8 mouse cellular contexts compared by ENCODE assay signal in genomic region chr1:52119691-52120090, GRCm38 (mm10). TPM values are rescaled to one million over a fixed set of nuclear protein-coding genes. Genes with fewer than 3 reads are reported as not detected.
DNase-seq lines count a peak whose midpoint lies in the region; ATAC-seq and TF ChIP-seq lines count a peak whose summit lies in the region.

No protein-coding gene starts in this region.

- H3K9ac ChIP-seq in heart, embryonic 16.5 days (ENCODE audit: low read length): peak overlapping the region; percentile 78
- peak overlapping the region; percentile 85 for H3K9ac ChIP-seq in liver, postnatal 0 days (replicated peaks)
- peak overlapping the region; percentile 45 for H3K9ac ChIP-seq in stomach, embryonic 14.5 days (replicated peaks; ENCODE audit: low read depth, low read length)

- peak overlapping the region; percentile 77 for H3K27ac ChIP-seq in thymus, adult 2 months (ENCODE audit: control insufficient read depth, insufficient read depth, low read length)
- H3K27ac ChIP-seq in heart, embryonic 16.5 days (ENCODE audit: low read length): peak overlapping the region; percentile 62
- H3K27ac ChIP-seq in liver, postnatal 0 days (ENCODE audit: low read depth): peak overlapping the region; percentile 94
- no peak overlapping the region for H3K27ac ChIP-seq in stomach, embryonic 14.5 days (ENCODE audit: low read length)

- WGBS in thymus, adult 2 months: under 1% methylated on average over 20 of the region's 20 CpGs
- whole genome bisulfite sequencing in heart, embryonic 16.5 days: under 1% methylated on average over 20 of the region's 20 CpGs
- under 1% methylated on average over 20 of the region's 20 CpGs for WGBS in liver, postnatal 0 days (ENCODE audit: insufficient replicate concordance)
- WGBS in stomach, embryonic 14.5 days: 1% methylated on average over 20 of the region's 20 CpGs

- 0 out of 2 replicates have a peak, but pooled peaks have one; percentile 23 for ATAC-seq in heart, embryonic 16.5 days (replicated peaks; ENCODE audit: extremely low read depth, insufficient read depth, low FRiP score)
- peak; percentile 39; the same call in 1 of the 2 replicates for ATAC-seq in liver, postnatal 0 days
- ATAC-seq in stomach, embryonic 14.5 days (ENCODE audit: insufficient number of reproducible peaks, insufficient read depth, low FRiP score, low read depth): no peak

- no peaks in the 10 kb centered on the region for H3K27me3 ChIP-seq in thymus, adult 2 months (ENCODE audit: control insufficient read depth, insufficient read depth, low read length)
- H3K27me3 ChIP-seq in heart, embryonic 16.5 days (ENCODE audit: control insufficient read depth, insufficient read depth, low read length): no peaks in the 10 kb centered on the region
- no peaks in the 10 kb centered on the region for H3K27me3 ChIP-seq in liver, postnatal 0 days (ENCODE audit: insufficient read depth, low read length)
- H3K27me3 ChIP-seq in stomach, embryonic 14.5 days (ENCODE audit: control insufficient read depth, insufficient read depth, low read length): no peaks in the 10 kb centered on the region

- TF ChIP-seq EP300 in liver, postnatal 0 days (IDR thresholded peaks at IDR 0.05; ENCODE audit: low read depth): no peak

- peak overlapping the region; percentile 80 for H3K4me2 ChIP-seq in heart, embryonic 16.5 days (ENCODE audit: low read depth, low read length)
- H3K4me2 ChIP-seq in liver, postnatal 0 days (ENCODE audit: low read depth, low read length): peak overlapping the region; percentile 77
- peak overlapping the region; percentile 85 for H3K4me2 ChIP-seq in stomach, embryonic 14.5 days (replicated peaks; ENCODE audit: low read depth, low read length)

- no peak for TF ChIP-seq POLR2A in thymus, adult 2 months (IDR thresholded peaks at IDR 0.05; ENCODE audit: control insufficient read depth, extremely low read depth, insufficient read depth, low read length, poor library complexity)

- H3K4me3 ChIP-seq in thymus, adult 2 months (ENCODE audit: control insufficient read depth, insufficient read depth, low read length): peak overlapping the region; percentile 97
- peak overlapping the region; percentile 75 for H3K4me3 ChIP-seq in heart, embryonic 16.5 days (ENCODE audit: low read length)
- H3K4me3 ChIP-seq in liver, postnatal 0 days (ENCODE audit: low read depth, low read length): peak overlapping the region; percentile 85
- H3K4me3 ChIP-seq in stomach, embryonic 14.5 days (ENCODE audit: low read depth, low read length): peak overlapping the region; percentile 84

- H3K9me3 ChIP-seq in heart, embryonic 16.5 days (replicated peaks; ENCODE audit: control insufficient read depth, low read length): no peaks in the 10 kb centered on the region
- H3K9me3 ChIP-seq in liver, postnatal 0 days (ENCODE audit: low read length): no peaks in the 10 kb centered on the region
- no peaks in the 10 kb centered on the region for H3K9me3 ChIP-seq in stomach, embryonic 14.5 days (ENCODE audit: control insufficient read depth, low read depth, low read length)

- TF ChIP-seq CTCF in thymus, adult 2 months (IDR thresholded peaks at IDR 0.05; ENCODE audit: borderline replicate concordance, control insufficient read depth, extremely low read depth, insufficient read depth, low read length, poor library complexity): no peak
- TF ChIP-seq CTCF in liver, postnatal 0 days (IDR thresholded peaks at IDR 0.05; ENCODE audit: low read depth): no peak

- peaks cover 10% of the 10 kb centered on the region for H3K4me1 ChIP-seq in thymus, adult 2 months (replicated peaks; ENCODE audit: control insufficient read depth, insufficient read depth, low read length)
- peaks cover 10% of the 10 kb centered on the region for H3K4me1 ChIP-seq in heart, embryonic 16.5 days (ENCODE audit: control insufficient read depth, insufficient read depth, low read length)
- H3K4me1 ChIP-seq in liver, postnatal 0 days (ENCODE audit: insufficient read depth): peaks cover 16% of the 10 kb centered on the region
- H3K4me1 ChIP-seq in stomach, embryonic 14.5 days (ENCODE audit: control insufficient read depth, insufficient read depth, low read length): peaks cover 5% of the 10 kb centered on the region; the same call in 1 of the 2 replicates

- DNase-seq in adrenal gland, postnatal 25 days: peak; percentile 17
- DNase-seq in adrenal gland, postnatal 4 days (ENCODE audit: low spot score in 2 of 2): no peak
- DNase-seq in thymus, adult 2 months: no peak
- DNase-seq in thymus, postnatal 14 days: no peak
- no peak for DNase-seq in liver, postnatal 0 days
- DNase-seq in left cerebral cortex, adult 11 months (ENCODE audit: low spot score): no peak

- H3K36me3 ChIP-seq in thymus, adult 2 months (ENCODE audit: control insufficient read depth, insufficient read depth, low read length): peaks cover 33% of the 10 kb centered on the region
- peaks cover 6% of the 10 kb centered on the region; the same call in 1 of the 2 replicates for H3K36me3 ChIP-seq in heart, embryonic 16.5 days (ENCODE audit: control insufficient read depth, insufficient read depth)
- H3K36me3 ChIP-seq in liver, postnatal 0 days (replicated peaks; ENCODE audit: insufficient read depth, low read length): peaks cover 26% of the 10 kb centered on the region
- no peaks in the 10 kb centered on the region for H3K36me3 ChIP-seq in stomach, embryonic 14.5 days (ENCODE audit: control insufficient read depth, insufficient read depth, low read length)

RNA-seq across cellular contexts. Expression of gene Stat1, which starts 0.5 kb away (rescaled TPM):
- 68.7 and 94.5 TPM in 2 replicates for total RNA-seq in adrenal gland, postnatal 25 days (2021)
- total RNA-seq in adrenal gland, postnatal 4 days (2021): 10 to 100 TPM; 47.3 to 61.6 TPM
- polyA plus RNA-seq in thymus, adult 2 months (2012; rRNA removed): 235 and 255 TPM in 2 replicates
- 36.5 and 50.3 TPM in 2 replicates for polyA plus RNA-seq in heart, embryonic 16.5 days (2015; fragmentation: Nextera tagmentation; extraction: Ambion mirVana)
- polyA plus RNA-seq in liver, postnatal 0 days (2015; fragmentation: Nextera tagmentation; extraction: Ambion mirVana): 31.2 and 33.7 TPM in 2 replicates
- 20.9 and 21.7 TPM in 2 replicates for polyA plus RNA-seq in stomach, embryonic 14.5 days (2014; fragmentation: Nextera tagmentation; extraction: Ambion mirVana)
